Mouse (Mus musculus) natural killer cell, adult 2 months (primary cell): ENCODE results near the gene Hdlbp.

Experiments
- DNase-seq, 2 experiments: peaks; one replicate each; pipeline ENCODE4 v3.0.0; 2022; ENCODE audit warnings: low spot score in 2 of 2

Gene Hdlbp

DNA sequence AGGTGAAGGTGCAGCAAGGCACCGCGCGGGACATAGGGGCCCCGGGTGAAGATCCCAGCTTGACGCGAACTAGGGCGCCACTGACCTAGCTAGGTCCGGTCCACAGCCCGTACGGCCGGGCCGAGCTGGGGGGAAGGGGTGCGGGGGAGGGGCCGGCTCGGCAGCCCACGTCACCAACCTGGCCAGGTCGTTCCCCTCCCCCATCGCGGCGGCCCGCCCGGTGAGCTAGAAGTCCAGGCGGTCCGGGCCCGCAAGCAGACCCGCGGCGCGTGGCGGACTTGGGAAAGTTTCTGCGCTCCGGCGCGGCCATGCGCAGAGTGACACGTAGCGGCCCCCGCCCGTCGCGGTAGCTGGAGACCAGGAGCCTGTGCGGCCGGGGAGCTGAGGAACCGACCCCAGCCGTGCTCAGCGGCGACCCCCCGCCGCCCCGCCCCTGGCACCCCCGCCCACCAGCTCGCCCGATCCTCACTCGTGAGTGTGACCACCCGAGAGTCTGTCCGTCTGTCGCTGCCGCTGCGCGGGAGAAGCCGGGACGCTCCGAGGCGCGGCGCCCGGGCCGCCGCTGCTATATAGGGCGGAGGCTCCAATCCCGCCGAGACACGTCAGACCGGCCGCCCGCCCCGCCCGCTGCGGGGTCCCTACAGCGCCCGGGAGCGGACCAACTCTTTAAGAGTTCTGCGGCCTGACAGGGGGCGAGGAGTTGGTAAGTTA is 33.3 kb downstream of the Hdlbp start:
- DNase-seq: peak; percentile 50 to 56

DNA sequence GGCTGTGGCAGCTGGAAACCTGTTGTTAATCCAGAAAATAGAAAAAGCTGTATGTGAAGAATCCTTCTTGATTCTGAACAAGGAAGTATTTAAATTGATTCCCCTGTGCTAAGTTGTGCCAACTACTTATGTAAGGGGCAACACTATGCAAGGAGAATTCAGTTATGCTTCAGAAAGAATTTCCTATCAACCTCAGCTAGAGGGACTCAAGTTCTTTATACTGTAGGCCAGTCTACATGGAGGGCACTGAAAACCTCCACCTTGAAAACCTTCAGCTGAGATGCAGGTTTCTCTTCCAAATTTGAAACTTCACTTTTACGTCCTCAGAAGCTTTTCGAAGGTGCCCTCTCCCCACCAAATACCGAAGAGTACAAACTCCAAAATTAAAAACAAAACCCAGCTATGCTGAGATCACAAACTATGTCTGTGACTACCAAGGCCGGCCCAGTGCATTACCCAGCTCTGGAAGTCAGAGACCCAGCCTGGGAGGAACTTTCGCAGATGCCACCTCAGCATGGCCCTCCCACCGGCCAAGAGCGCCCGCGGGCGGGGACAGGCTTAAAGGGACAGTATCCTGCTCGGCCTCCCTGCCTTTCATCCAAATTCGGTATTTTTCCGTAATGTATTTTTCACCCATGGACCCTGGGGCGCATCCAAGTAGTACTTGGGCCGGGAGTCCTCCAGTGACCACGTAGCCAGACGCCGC is 34.1 kb downstream of the Hdlbp start:
- peak; percentile 50 to 53 for DNase-seq

DNA sequence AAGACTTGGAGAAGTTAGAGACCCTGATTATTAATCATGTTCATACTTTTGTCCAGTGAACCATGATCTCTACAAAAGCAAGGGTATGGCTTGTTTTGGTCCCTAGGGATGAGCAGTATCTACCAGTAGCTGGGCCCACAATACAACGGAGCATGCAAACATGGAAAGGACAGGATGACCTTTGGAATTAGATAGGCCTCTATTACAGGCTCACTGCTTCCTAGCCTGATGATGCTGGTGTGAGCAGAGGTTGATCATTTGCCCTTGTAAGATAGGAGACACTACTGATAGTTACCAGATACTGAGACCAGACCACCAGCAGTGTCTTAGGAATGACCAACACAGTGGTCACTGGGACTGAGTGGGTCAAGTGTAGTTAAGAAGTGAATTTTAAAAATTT is 39.3 kb downstream of the Hdlbp start:
- DNase-seq: no peak

- DNase-seq: no peak
These were observed 46.5 kb downstream of the Hdlbp start for GRCm38 (mm10) chr1:93432087-93432486.

GRCm38 (mm10) chr1:93403403-93403802 is 75.2 kb downstream of the Hdlbp start:
- no peak for DNase-seq

DNA sequence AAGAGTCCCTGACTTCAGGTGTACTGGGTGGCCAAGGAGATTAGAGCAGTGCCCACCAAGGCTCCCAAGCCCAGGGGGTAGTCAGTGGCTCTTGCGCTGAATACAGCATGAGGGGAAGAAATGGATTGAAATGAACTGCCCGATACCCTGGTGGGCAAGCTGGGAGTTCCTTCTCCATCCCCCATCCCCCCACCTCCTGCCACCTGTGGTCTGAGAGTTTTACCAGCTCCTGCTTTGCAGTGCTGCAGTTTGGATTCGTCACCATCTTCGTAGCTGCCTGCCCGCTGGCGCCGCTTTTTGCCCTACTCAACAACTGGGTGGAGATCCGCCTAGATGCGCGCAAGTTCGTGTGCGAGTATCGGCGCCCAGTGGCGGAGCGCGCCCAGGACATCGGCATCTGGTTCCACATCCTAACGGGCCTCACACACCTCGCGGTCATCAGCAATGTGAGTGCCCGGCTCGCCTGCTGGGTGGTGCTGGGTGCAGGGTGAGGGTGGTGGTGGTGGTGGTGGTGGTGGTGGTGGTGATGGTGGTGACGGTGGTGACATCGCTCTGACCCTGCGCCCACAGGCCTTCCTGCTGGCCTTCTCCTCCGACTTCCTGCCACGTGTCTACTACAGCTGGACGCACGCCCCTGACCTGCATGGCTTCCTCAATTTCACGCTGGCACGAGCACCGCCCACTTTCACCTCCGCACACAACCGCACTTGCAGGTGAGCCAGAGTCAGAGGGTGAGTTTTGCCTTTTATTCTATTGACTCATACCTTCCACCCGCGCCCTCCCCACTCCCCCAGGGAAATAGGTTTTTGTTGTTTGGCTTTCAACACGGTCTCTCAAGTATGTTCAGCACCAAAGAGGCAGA is 77.2 kb downstream of the Hdlbp start:
- DNase-seq: peak; percentile 22 to 46

- DNase-seq: no peak
These were observed 89.7 kb downstream of the Hdlbp start for GRCm38 (mm10) chr1:93388906-93389305.

DNA sequence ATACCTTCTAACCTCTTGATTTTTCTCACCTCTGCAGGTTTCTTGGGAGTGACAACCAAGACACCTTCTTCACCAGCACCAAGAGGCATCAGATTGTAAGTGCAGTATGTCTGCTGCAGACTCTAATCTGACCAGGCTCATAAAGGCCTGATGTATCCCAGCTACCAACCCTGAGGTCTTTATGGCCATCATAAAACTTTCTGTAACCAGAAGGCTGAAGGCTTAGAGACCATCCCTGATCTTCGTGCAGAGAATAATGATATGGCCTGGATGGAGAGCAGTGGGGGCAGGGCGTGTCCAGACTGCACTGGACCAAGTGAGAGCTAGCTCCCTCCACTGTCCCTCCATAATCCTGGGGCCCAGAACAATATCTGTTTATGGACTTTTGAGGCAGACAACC is 91.4 kb downstream of the Hdlbp start:
- no peak for DNase-seq

DNA sequence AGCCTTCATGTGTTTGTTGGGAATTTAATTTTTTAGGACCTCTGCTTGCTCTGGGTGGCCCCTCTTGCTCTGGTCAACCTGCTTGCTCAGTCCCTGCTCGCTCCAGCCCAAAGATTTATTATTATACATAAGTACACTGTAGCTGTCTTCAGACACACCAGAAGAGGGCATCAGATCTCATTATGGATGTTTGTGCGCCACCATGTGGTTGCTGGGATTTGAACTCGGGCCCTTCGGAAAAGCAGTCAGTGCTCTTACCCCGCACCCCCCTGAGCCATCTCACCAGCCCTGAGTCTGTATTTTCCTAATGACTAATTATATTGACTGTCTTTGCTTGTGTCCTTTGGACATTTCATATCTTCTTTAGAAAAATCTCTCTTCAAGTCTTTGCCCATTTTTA is 99.5 kb downstream of the Hdlbp start:
- DNase-seq: no peak

DNA sequence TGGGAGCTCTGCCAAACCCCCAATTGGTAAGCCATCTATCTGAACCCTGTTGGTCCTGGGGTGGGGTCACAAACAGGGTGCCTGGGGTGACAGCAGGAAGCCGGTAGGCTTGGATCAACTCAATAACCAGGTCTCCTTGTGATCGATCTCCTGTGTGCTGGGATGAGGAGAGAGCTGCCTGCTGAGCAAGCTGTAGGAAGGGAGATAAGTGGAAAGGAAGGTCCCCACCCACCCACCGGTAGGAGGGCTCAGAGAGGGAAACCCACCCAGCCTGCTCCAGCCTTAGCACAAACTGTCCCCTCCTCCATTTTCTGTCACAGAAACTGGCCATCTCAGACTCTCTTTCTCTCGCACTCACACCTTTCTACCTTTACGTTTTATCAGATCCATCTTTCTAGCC is 101.3 kb downstream of the Hdlbp start:
- DNase-seq: no peak

GRCm38 (mm10) chr1:93373665-93374064 is 105.0 kb downstream of the Hdlbp start, which contains the start of gene Ano7:
Ano7 (plus strand) TSS chr1:93373930.
- DNase-seq: no peak

- DNase-seq: no peak
These were observed 113.0 kb downstream of the Hdlbp start for GRCm38 (mm10) chr1:93365641-93366040.

DNA sequence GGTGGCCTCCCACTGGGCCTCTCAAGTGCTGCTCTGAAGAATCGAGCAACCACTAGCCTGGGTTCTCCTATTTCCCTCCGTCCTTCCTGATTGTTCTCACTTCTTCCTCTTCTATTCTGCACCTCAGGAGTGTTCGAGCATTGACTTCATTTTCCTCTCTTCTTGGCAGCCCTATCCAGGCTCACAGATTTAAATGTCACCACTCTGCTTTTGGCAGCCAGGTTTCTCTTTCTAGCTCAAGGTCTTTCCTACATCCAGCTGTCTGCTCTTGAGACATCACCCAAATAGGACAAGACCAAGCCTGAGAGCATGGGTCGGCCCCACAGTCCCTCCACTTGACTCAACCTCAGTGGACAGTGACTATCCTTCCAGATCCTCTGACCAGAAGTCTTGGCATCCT is 116.0 kb downstream of the Hdlbp start:
- no peak for DNase-seq
